Mouse (Mus musculus): Measurements from ENCODE around the gene Chit1. TPM values are rescaled to one million over a fixed set of nuclear protein-coding genes. Genes with fewer than 3 reads are reported as not detected.

Chit1 gene
- polyA plus RNA-seq, 1 experiment = 0.11 TPM

DNA sequence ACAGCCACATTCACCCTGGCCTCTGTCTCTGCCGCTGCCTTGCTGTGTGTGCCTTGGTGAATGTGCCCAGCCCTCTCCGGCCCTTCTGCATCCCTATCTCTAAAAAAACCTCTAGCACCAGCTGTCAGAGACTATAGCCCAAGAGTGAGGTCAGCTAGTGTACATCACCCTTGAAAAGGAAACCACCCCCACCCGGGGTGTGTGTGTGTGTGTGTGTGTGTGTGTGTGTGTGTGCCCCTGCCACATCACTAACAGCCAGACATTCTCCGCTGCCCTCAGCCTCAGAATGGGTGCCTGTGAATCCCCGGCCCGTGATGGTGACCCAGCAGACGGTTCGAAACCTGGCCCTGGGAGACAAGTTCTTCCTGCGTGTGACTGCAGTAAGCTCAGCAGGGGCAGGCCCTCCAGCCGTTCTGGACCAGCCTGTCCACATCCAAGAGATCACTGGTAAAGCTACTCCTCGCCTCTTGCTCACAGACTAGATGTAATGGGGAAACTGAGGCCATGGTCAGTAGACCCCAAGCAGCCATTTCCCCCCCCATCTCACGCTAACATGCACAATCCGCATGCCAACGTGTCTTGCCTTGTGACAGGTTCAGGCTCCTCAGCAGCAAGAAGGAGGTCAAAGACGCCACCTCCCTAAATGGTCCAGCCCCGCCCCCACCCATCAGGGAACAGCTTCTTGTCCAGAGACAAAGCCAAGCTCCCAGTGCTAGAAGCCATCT is 83.4 kb downstream of the Chit1 start:
- no peak for DNase-seq (ENCODE audit: low read depth)
- TF ChIP-seq POLR2A (IDR thresholded peaks at IDR 0.05; ENCODE audit: borderline replicate concordance, extremely low read depth, insufficient read depth, insufficient read length, poor library complexity, severe bottlenecking) (no peak), CTCF (IDR thresholded peaks at IDR 0.05; ENCODE audit: borderline replicate concordance, extremely low read depth, insufficient read depth, insufficient read length) (no peak)

DNA sequence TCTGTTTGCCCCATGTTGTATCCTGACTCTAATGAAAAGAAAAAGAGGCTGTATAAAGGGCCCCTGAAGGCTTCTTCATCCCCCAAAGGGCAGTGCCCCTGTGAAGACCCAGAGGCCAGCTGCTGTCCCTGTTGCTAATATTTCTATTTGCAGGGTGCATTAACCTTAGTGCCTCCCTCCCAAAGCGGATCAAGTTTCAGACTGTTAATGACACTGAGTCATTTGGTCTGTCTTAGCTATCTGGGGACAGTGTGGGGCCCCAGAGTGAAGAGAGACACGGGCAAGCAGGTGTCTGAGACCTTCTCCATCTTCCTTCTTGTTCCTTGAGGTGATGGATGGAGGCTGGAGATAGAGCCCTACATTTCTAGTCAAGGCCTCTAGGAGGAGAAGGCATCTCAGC is 84.1 kb downstream of the Chit1 start:
- DNase-seq (ENCODE audit: low read depth) = no peak
- no peak for TF ChIP-seq POLR2A (IDR thresholded peaks at IDR 0.05; ENCODE audit: borderline replicate concordance, extremely low read depth, insufficient read depth, insufficient read length, poor library complexity, severe bottlenecking)

DNA sequence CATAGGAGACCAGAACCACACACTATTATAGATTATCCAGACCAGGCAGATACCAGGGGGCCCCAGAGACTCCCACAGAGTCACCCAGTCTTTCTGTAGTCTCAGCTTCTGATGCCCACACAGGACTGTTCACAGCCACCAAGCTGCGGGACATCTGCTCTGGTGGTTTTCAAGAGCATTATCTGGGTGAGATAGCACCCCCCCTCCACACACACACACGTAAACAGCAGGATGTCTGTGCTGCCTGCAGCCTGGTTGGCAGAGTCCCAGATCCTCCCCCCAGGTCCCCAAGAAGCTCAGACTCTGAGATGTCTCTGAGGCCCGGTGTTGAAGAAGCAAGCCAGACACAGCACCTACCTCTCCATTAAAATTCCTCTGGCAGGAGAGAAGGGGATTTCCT is 84.5 kb downstream of the Chit1 start:
- no peak for TF ChIP-seq POLR2A (IDR thresholded peaks at IDR 0.05; ENCODE audit: borderline replicate concordance, extremely low read depth, insufficient read depth, insufficient read length, poor library complexity, severe bottlenecking)
- TF ChIP-seq CTCF (IDR thresholded peaks at IDR 0.05; ENCODE audit: borderline replicate concordance, extremely low read depth, insufficient read depth, insufficient read length) = no peak
- peak; percentile 50 for DNase-seq (ENCODE audit: low read depth)

DNA sequence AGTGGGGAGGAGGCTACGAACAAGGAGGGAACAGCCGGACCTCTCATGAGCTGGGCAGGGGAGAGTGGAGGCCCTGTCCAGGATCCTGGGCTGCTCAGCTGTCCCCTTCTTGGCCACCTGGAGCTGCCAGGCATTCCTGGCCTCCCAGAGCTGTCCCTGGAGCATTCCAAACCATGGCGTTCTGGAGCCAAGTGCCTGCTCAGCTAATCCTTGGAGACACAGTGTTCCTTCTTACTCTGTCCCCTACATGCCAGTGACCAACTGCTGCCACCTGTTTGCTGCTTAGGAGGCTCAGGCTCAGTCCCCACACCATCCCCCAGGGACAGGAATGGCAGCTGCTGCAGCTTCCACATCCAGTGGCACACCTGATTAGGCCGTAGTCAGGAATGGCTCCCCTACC is 84.9 kb downstream of the Chit1 start:
- no peak for DNase-seq (ENCODE audit: low read depth)
- no peak for TF ChIP-seq POLR2A (IDR thresholded peaks at IDR 0.05; ENCODE audit: borderline replicate concordance, extremely low read depth, insufficient read depth, insufficient read length, poor library complexity, severe bottlenecking)
- no peak for TF ChIP-seq CTCF (IDR thresholded peaks at IDR 0.05; ENCODE audit: borderline replicate concordance, extremely low read depth, insufficient read depth, insufficient read length)

DNA sequence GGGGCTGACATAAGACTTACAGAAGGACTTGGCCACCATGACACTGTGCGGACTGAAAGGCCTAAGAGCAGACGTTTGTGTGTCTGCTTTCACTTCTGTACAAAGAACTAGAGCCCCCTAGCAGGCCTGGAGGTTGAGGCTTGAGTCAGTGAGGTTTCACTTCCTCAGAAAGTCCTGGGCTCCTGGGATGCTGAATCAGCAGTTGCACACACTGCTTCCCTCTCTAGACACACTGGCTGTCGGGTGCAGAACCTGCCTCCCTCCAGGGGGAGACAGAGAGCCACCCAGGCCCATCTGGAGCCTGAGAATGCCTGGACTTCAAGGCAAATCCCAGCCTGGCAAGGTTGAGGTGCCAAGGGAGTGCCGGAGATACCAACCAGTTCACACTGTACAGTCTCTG is 85.3 kb downstream of the Chit1 start:
- no peak for DNase-seq (ENCODE audit: low read depth)

DNA sequence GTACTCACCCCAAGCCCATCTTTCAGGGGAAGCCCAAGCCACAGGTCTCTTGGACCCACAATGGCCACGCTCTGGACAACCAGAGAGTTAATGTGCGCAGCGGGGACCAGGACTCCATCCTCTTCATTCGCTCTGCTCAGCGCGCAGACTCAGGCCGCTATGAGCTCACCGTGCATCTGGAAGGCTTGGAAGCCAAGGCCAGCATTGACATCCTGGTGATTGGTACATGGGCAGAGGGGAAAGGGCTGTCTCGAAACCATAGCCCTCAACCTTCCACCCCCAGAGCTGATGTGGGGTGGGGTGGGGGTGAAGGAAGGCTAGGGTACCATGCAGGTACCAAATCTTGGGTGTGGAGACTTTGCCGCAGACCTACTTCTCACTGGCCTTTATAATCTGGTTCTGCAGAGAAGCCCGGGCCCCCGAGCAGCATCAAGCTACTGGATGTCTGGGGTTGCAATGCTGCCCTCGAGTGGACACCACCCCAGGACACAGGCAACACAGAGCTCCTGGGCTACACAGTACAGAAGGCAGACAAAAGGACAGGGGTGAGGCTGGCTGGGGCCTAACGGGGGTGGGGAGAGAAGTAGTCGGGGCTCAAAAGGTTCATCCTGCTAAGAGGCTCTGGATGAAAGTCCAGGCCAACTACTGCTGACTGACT is 86.4 kb downstream of the Chit1 start:
- DNase-seq (ENCODE audit: low read depth) = no peak
- TF ChIP-seq CTCF (IDR thresholded peaks at IDR 0.05; ENCODE audit: borderline replicate concordance, extremely low read depth, insufficient read depth, insufficient read length) (no peak), POLR2A (IDR thresholded peaks at IDR 0.05; ENCODE audit: borderline replicate concordance, extremely low read depth, insufficient read depth, insufficient read length, poor library complexity, severe bottlenecking) (no peak)

More for the DNA sequence above, 85.3 kb downstream of the Chit1 start:
- TF ChIP-seq POLR2A (IDR thresholded peaks at IDR 0.05; ENCODE audit: borderline replicate concordance, extremely low read depth, insufficient read depth, insufficient read length, poor library complexity, severe bottlenecking) (no peak), CTCF (IDR thresholded peaks at IDR 0.05; ENCODE audit: borderline replicate concordance, extremely low read depth, insufficient read depth, insufficient read length) (peak; percentile 41; the same call in 1 of the 2 replicates)

DNA sequence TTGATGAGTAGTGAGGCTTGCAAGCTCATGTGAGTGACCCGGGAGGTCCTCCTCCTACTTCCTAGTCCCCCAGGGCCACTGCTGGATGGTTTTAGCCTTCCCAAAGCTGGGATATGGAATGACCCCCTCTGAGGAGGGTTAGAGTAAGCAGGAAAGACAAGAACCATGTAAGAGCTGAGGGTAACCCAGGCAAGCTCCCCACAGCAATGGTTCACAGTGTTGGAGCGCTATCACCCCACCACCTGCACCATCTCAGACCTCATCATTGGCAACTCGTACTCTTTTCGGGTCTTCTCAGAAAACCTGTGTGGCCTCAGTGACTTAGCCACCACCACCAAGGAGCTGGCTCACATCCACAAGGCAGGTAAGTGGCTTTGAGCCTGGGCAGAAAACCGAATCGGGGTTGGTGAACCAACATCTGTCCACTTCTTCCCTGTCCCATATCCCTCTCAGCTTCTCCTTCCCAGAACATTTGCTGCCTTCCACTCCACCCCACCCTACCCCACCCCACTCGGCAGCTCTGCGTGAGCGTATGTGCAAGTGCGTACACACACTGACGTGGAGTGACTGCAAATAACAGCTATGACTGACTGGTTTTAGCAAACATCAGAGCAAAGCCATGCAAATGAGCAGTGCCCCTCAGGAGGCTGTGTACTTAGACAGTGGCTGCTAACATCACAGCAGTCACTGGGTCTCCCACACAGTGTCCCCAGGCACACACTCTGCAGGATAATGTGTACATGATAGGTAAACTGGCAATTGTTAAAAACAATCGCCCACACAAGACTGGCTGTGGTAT is 87.4 kb downstream of the Chit1 start:
- DNase-seq (ENCODE audit: low read depth) = peak; percentile 56
- TF ChIP-seq POLR2A (IDR thresholded peaks at IDR 0.05; ENCODE audit: borderline replicate concordance, extremely low read depth, insufficient read depth, insufficient read length, poor library complexity, severe bottlenecking) (no peak), CTCF (IDR thresholded peaks at IDR 0.05; ENCODE audit: borderline replicate concordance, extremely low read depth, insufficient read depth, insufficient read length) (no peak)

DNA sequence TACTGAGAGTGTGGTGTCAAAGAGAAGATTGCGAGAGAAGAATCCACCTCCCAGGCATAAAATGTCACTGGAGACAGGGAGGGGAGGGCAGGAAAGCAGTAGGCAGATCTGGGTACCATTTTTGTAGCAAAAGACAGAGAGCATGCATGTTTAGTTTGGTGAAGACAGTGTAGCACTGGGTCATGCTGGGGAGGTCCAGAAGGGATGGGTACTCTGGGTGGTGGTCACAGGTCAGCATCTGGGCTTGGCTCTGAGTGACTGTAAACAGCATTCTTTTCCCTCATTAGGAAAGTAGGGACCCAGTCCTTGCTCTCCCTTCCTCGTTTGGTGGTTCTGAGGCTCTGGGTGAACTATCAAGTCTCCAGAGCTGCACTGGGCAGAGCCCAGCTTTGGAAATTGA is 89.4 kb downstream of the Chit1 start:
- no peak for DNase-seq (ENCODE audit: low read depth)
- TF ChIP-seq CTCF (IDR thresholded peaks at IDR 0.05; ENCODE audit: borderline replicate concordance, extremely low read depth, insufficient read depth, insufficient read length) (no peak), POLR2A (IDR thresholded peaks at IDR 0.05; ENCODE audit: borderline replicate concordance, extremely low read depth, insufficient read depth, insufficient read length, poor library complexity, severe bottlenecking) (no peak)

Other genes starting within 250 kb of the Chit1 start
- 9.0 and 9.2 TPM in 2 replicates for gene Optc, start 203.2 kb upstream of the Chit1 start, polyA plus RNA-seq (2012; rRNA removed)
- 3.1 and 8.2 TPM in 2 replicates for gene Prelp, start 189.8 kb upstream of the Chit1 start, polyA plus RNA-seq (2012; rRNA removed)
- gene Fmod, start 74.0 kb upstream of the Chit1 start, polyA plus RNA-seq (2012; rRNA removed) = 2.8 and 7.4 TPM in 2 replicates
- gene Btg2, start 32.1 kb upstream of the Chit1 start, polyA plus RNA-seq (2012; rRNA removed) = 31.8 and 58.3 TPM in 2 replicates
- 2.0 and 2.6 TPM in 2 replicates for gene Chil1, start 70.9 kb downstream of the Chit1 start, polyA plus RNA-seq (2012; rRNA removed)
- 0.98 and 1.4 TPM in 2 replicates for gene Mybph, start 82.2 kb downstream of the Chit1 start, polyA plus RNA-seq (2012; rRNA removed)
- 12.9 and 15.2 TPM in 2 replicates for gene Adora1, start 124.2 kb downstream of the Chit1 start, polyA plus RNA-seq (2012; rRNA removed)
- gene Myog, start 178.7 kb downstream of the Chit1 start, polyA plus RNA-seq (2012; rRNA removed) = 1.3 and 2.6 TPM in 2 replicates
- gene Ppfia4, start 221.7 kb downstream of the Chit1 start, polyA plus RNA-seq (2012; rRNA removed) = 23.6 and 31.3 TPM in 2 replicates